Mouse (Mus musculus): ENCODE data around the gene Psme2. TPM values are rescaled to one million over a fixed set of nuclear protein-coding genes. Genes with fewer than 3 reads are reported as not detected.

Gene Psme2
- polyA plus RNA-seq, 1 experiment from 2014 or later = 481 TPM

DNA sequence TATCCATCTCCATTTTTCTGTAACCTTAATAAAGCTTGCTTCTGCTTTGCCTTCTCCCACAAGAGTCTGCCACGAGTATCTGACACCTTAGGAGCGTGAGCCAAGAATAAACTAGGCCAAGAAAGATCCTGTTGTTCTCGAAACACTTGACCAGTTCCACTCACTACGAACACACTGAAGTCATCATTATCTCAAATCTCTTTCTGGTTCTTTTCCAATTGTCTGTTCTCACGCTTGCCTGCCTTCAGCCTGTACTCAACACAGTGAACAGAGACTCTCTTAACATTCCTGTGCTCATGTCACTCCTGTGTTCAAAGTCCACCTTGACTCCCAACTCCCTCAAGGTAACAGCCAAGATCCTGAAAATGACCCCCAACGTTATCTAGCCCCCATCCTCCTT lies 22.4 kb upstream of the Psme2 start:
- H3K27ac ChIP-seq (ENCODE audit: low read depth, low read length) = peak overlapping the region; percentile 35; the same call in 1 of the 2 replicates
- H3K9me3 ChIP-seq (ENCODE audit: control insufficient read depth) = no peaks in the 10 kb centered on the region
- H3K9ac ChIP-seq (ENCODE audit: low read depth, low read length) = no peak overlapping the region
- 52% methylated on average over 6 of the region's 6 CpGs for WGBS
- no peak for ATAC-seq
- H3K36me3 ChIP-seq (ENCODE audit: control insufficient read depth, insufficient read depth) = peaks cover 18% of the 10 kb centered on the region
- no peaks in the 10 kb centered on the region for H3K27me3 ChIP-seq (replicated peaks; ENCODE audit: control insufficient read depth, insufficient read depth, low read length)
- no peak for TF ChIP-seq CTCF (IDR thresholded peaks at IDR 0.05; ENCODE audit: low read depth)
- H3K4me3 ChIP-seq (ENCODE audit: low read depth, low read length) = no peak overlapping the region
- no peak overlapping the region for H3K4me2 ChIP-seq (replicated peaks; ENCODE audit: low read depth)
- H3K4me1 ChIP-seq (replicated peaks; ENCODE audit: control insufficient read depth, insufficient read depth, low read length) = 0 out of 2 replicates have a peak, but pooled peaks cover 4% of the 10 kb centered on the region

GRCm38 (mm10) chr14:55608339-55608738 lies 17.4 kb upstream of the Psme2 start:
- Histone ChIP-seq H3K27me3 (replicated peaks; ENCODE audit: control insufficient read depth, insufficient read depth, low read length) (no peaks in the 10 kb centered on the region), H3K9me3 (ENCODE audit: control insufficient read depth) (no peaks in the 10 kb centered on the region), H3K4me2 (replicated peaks; ENCODE audit: low read depth) (no peak overlapping the region), H3K4me3 (ENCODE audit: low read depth, low read length) (no peak overlapping the region), H3K36me3 (ENCODE audit: control insufficient read depth, insufficient read depth) (peaks cover 47% of the 10 kb centered on the region), H3K27ac (ENCODE audit: low read depth, low read length) (peak overlapping the region; percentile 64; the same call in 1 of the 2 replicates), H3K4me1 (replicated peaks; ENCODE audit: control insufficient read depth, insufficient read depth, low read length) (0 out of 2 replicates have a peak, but pooled peaks cover 11% of the 10 kb centered on the region), H3K9ac (ENCODE audit: low read depth, low read length) (no peak overlapping the region)
- no peak for ATAC-seq
- TF ChIP-seq CTCF (IDR thresholded peaks at IDR 0.05; ENCODE audit: low read depth) = no peak
- WGBS = 92% methylated on average over 6 of the region's 6 CpGs

- Histone ChIP-seq H3K27ac (ENCODE audit: low read depth, low read length) (peak overlapping the region; percentile 85), H3K4me1 (replicated peaks; ENCODE audit: control insufficient read depth, insufficient read depth, low read length) (0 out of 2 replicates have a peak, but pooled peaks cover 11% of the 10 kb centered on the region), H3K27me3 (replicated peaks; ENCODE audit: control insufficient read depth, insufficient read depth, low read length) (no peaks in the 10 kb centered on the region), H3K9ac (ENCODE audit: low read depth, low read length) (no peak overlapping the region), H3K4me2 (replicated peaks; ENCODE audit: low read depth) (peak overlapping the region; percentile 35), H3K9me3 (ENCODE audit: control insufficient read depth) (no peaks in the 10 kb centered on the region), H3K36me3 (ENCODE audit: control insufficient read depth, insufficient read depth) (peaks cover 72% of the 10 kb centered on the region), H3K4me3 (ENCODE audit: low read depth, low read length) (no peak overlapping the region)
- 87% methylated on average over 16 of the region's 16 CpGs for WGBS
- peak; percentile 31 for ATAC-seq
- TF ChIP-seq CTCF (IDR thresholded peaks at IDR 0.05; ENCODE audit: low read depth) = no peak
Measured at GRCm38 (mm10) chr14:55605743-55606459, 15.0 kb upstream of the Psme2 start.

GRCm38 (mm10) chr14:55604823-55605222 lies 13.9 kb upstream of the Psme2 start:
- no peak for ATAC-seq
- WGBS = 88% methylated on average over 11 of the region's 11 CpGs
- Histone ChIP-seq H3K27me3 (replicated peaks; ENCODE audit: control insufficient read depth, insufficient read depth, low read length) (no peaks in the 10 kb centered on the region), H3K27ac (ENCODE audit: low read depth, low read length) (peak overlapping the region; percentile 94; the same call in 1 of the 2 replicates), H3K9ac (ENCODE audit: low read depth, low read length) (peak overlapping the region; percentile 66), H3K9me3 (ENCODE audit: control insufficient read depth) (no peaks in the 10 kb centered on the region), H3K36me3 (ENCODE audit: control insufficient read depth, insufficient read depth) (peaks cover 78% of the 10 kb centered on the region), H3K4me2 (replicated peaks; ENCODE audit: low read depth) (peak overlapping the region; percentile 68), H3K4me1 (replicated peaks; ENCODE audit: control insufficient read depth, insufficient read depth, low read length) (0 out of 2 replicates have a peak, but pooled peaks cover 11% of the 10 kb centered on the region), H3K4me3 (ENCODE audit: low read depth, low read length) (peak overlapping the region; percentile 55)
- no peak for TF ChIP-seq CTCF (IDR thresholded peaks at IDR 0.05; ENCODE audit: low read depth)

- 12% methylated on average over 19 of the region's 19 CpGs for WGBS
- peak; percentile 98 for TF ChIP-seq CTCF (IDR thresholded peaks at IDR 0.05; ENCODE audit: low read depth)
- Histone ChIP-seq H3K4me2 (replicated peaks; ENCODE audit: low read depth) (peak overlapping the region; percentile 68), H3K4me3 (ENCODE audit: low read depth, low read length) (peak overlapping the region; percentile 55), H3K9me3 (ENCODE audit: control insufficient read depth) (no peaks in the 10 kb centered on the region), H3K27ac (ENCODE audit: low read depth, low read length) (peak overlapping the region; percentile 94), H3K9ac (ENCODE audit: low read depth, low read length) (peak overlapping the region; percentile 66), H3K36me3 (ENCODE audit: control insufficient read depth, insufficient read depth) (peaks cover 79% of the 10 kb centered on the region), H3K4me1 (replicated peaks; ENCODE audit: control insufficient read depth, insufficient read depth, low read length) (0 out of 2 replicates have a peak, but pooled peaks cover 11% of the 10 kb centered on the region), H3K27me3 (replicated peaks; ENCODE audit: control insufficient read depth, insufficient read depth, low read length) (no peaks in the 10 kb centered on the region)
- peak; percentile 83 for ATAC-seq
Measured at GRCm38 (mm10) chr14:55603633-55604576, 13.0 kb upstream of the Psme2 start.

DNA sequence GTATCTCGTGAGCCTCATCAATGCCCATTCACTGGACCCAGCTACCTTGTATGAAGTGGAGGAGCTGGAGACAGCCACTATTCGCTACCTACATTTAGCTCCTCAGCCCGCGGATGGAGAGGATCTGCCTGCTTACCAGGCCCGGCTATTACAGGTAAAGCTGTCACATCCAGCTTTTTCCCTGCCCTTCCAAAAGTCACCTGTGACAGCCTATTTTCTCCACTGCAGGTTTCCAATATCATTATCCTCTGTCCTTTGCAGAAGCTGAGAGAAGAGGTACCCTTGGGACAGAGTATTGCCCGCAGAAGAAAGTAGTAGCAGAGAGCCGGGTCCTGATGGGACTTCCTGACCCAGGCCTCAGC lies 12.3 kb upstream of the Psme2 start, which contains the start of gene Irf9:
Gene Irf9 (plus strand): TSS at position 301 of the 362 bp plus-strand sequence.
- no peak for ATAC-seq
- Histone ChIP-seq H3K4me1 (replicated peaks; ENCODE audit: control insufficient read depth, insufficient read depth, low read length) (0 out of 2 replicates have a peak, but pooled peaks cover 11% of the 10 kb centered on the region), H3K4me2 (replicated peaks; ENCODE audit: low read depth) (peak within 1 kb of the TSS; percentile 68), H3K4me3 (ENCODE audit: low read depth, low read length) (peak within 1 kb of the TSS; percentile 55), H3K27me3 (replicated peaks; ENCODE audit: control insufficient read depth, insufficient read depth, low read length) (no peaks in the 10 kb centered on the region), H3K9me3 (ENCODE audit: control insufficient read depth) (no peaks in the 10 kb centered on the region), H3K9ac (ENCODE audit: low read depth, low read length) (peak within 1 kb of the TSS; percentile 66), H3K36me3 (ENCODE audit: control insufficient read depth, insufficient read depth) (peaks cover 79% of the 10 kb centered on the region), H3K27ac (ENCODE audit: low read depth, low read length) (peak within 1 kb of the TSS; percentile 94)
- 78% methylated on average over 7 of the region's 7 CpGs for WGBS
- TF ChIP-seq CTCF (IDR thresholded peaks at IDR 0.05; ENCODE audit: low read depth) = no peak

Measured in intestine, postnatal 0 days (tissue).